Mouse (Mus musculus): ENCODE results near the gene Glyat.

GRCm38 (mm10) chr19:12595135-12595529, 38.0 kb upstream of the Glyat start:
- TF ChIP-seq RAD21 (IDR thresholded peaks at IDR 0.05; ENCODE audit: low read depth, low read length) (no peak), CTCF (conservative IDR thresholded peaks at IDR 0.05 in 1 of 2, IDR thresholded peaks at IDR 0.05 in 1 of 2; ENCODE audit: low read depth in 2 of 2, low read length in 2 of 2) (no peak), POLR2A (IDR thresholded peaks at IDR 0.05; ENCODE audit: low read depth, low read length) (no peak), TCF12 (IDR thresholded peaks at IDR 0.05; ENCODE audit: low read depth, low read length) (no peak), KAT2A (IDR thresholded peaks at IDR 0.05; ENCODE audit: insufficient replicate concordance, low read length) (no peak), E2F4 (IDR thresholded peaks at IDR 0.05; ENCODE audit: insufficient replicate concordance, low read depth, low read length) (no peak), ELF1 (IDR thresholded peaks at IDR 0.05; ENCODE audit: low read depth, low read length) (no peak), HCFC1 (IDR thresholded peaks at IDR 0.05; ENCODE audit: low read depth, low read length) (no peak)

Measured in CH12.LX (cell line).